Mouse (Mus musculus): ENCODE results near the gene Prpf3. TPM values are rescaled to one million over a fixed set of nuclear protein-coding genes. Genes with fewer than 3 reads are reported as not detected.

Gene Prpf3
- polyA plus RNA-seq, 1 experiment from 2014 or later: 52.3 TPM

GRCm38 (mm10) chr3:95893126-95893525 is 37.4 kb upstream of the Prpf3 start:
- no peaks in the 10 kb centered on the region for H3K9me3 ChIP-seq (replicated peaks)
- no peak for ATAC-seq (replicated peaks; ENCODE audit: low FRiP score)
- peaks cover 39% of the 10 kb centered on the region for H3K4me1 ChIP-seq
- no peaks in the 10 kb centered on the region for H3K27me3 ChIP-seq
- H3K27ac ChIP-seq: peak overlapping the region; percentile 93
- peaks cover 14% of the 10 kb centered on the region for H3K36me3 ChIP-seq
- 0 out of 2 replicates have a peak overlapping the region, but pooled peaks have one; percentile 6 for H3K9ac ChIP-seq
- 8% methylated on average over 7 of the region's 7 CpGs for WGBS
- H3K4me3 ChIP-seq (replicated peaks): peak overlapping the region; percentile 73
- peak overlapping the region; percentile 72 for H3K4me2 ChIP-seq

GRCm38 (mm10) chr3:95892066-95893052 is 36.7 kb upstream of the Prpf3 start:
- H3K4me2 ChIP-seq: peak overlapping the region; percentile 52
- H3K4me3 ChIP-seq (replicated peaks): peak overlapping the region; percentile 40
- peaks cover 7% of the 10 kb centered on the region for H3K36me3 ChIP-seq
- 19% methylated on average over 11 of the region's 11 CpGs for WGBS
- H3K4me1 ChIP-seq: peaks cover 47% of the 10 kb centered on the region
- ATAC-seq (replicated peaks; ENCODE audit: low FRiP score): peak; percentile 9; the same call in 1 of the 2 replicates
- no peaks in the 10 kb centered on the region for H3K27me3 ChIP-seq
- H3K9me3 ChIP-seq (replicated peaks): no peaks in the 10 kb centered on the region
- H3K9ac ChIP-seq: peak overlapping the region; percentile 11; the same call in 1 of the 2 replicates
- peak overlapping the region; percentile 93 for H3K27ac ChIP-seq

GRCm38 (mm10) chr3:95891211-95892065 is 35.8 kb upstream of the Prpf3 start, which contains the start of gene BC028528:
Gene BC028528, minus strand, starts transcription at chr3:95892005.
- Histone ChIP-seq H3K36me3 (peaks cover 15% of the 10 kb centered on the region), H3K9ac (peak within 1 kb of the TSS; percentile 14; the same call in 1 of the 2 replicates), H3K4me1 (peaks cover 54% of the 10 kb centered on the region), H3K27ac (peak within 1 kb of the TSS; percentile 93), H3K27me3 (no peaks in the 10 kb centered on the region), H3K4me3 (replicated peaks) (peak within 1 kb of the TSS; percentile 40), H3K4me2 (peak within 1 kb of the TSS; percentile 52), H3K9me3 (replicated peaks) (no peaks in the 10 kb centered on the region)
- ATAC-seq (replicated peaks; ENCODE audit: low FRiP score): no peak
- WGBS: 17% methylated on average over 12 of the region's 12 CpGs

- Histone ChIP-seq H3K27ac (no peak overlapping the region), H3K9ac (no peak overlapping the region), H3K36me3 (peaks cover 10% of the 10 kb centered on the region; the same call in 1 of the 2 replicates), H3K9me3 (replicated peaks) (no peaks in the 10 kb centered on the region), H3K27me3 (no peaks in the 10 kb centered on the region), H3K4me3 (replicated peaks) (no peak overlapping the region), H3K4me2 (no peak overlapping the region), H3K4me1 (peaks cover 46% of the 10 kb centered on the region)
- no peak for ATAC-seq (replicated peaks; ENCODE audit: low FRiP score)
- 73% methylated on average over 3 of the region's 3 CpGs for WGBS
Measured at GRCm38 (mm10) chr3:95889664-95890063, 34.0 kb upstream of the Prpf3 start.

GRCm38 (mm10) chr3:95887596-95887995 is 31.9 kb upstream of the Prpf3 start:
- ATAC-seq (replicated peaks; ENCODE audit: low FRiP score): no peak; the same call in 1 of the 2 replicates

GRCm38 (mm10) chr3:95884400-95884799 is 28.7 kb upstream of the Prpf3 start:
- Histone ChIP-seq H3K4me2 (no peak overlapping the region), H3K4me1 (peaks cover 33% of the 10 kb centered on the region), H3K4me3 (replicated peaks) (no peak overlapping the region), H3K9ac (no peak overlapping the region), H3K9me3 (replicated peaks) (no peaks in the 10 kb centered on the region), H3K27ac (no peak overlapping the region), H3K27me3 (0 out of 2 replicates have a peak, but pooled peaks cover 4% of the 10 kb centered on the region), H3K36me3 (peaks cover 14% of the 10 kb centered on the region; the same call in 1 of the 2 replicates)
- 71% methylated on average over 5 of the region's 5 CpGs for WGBS
- no peak for ATAC-seq (replicated peaks; ENCODE audit: low FRiP score)

More at GRCm38 (mm10) chr3:95887596-95887995, 31.9 kb upstream of the Prpf3 start:
- Histone ChIP-seq H3K4me3 (replicated peaks) (no peak overlapping the region), H3K27me3 (no peaks in the 10 kb centered on the region), H3K4me2 (no peak overlapping the region), H3K36me3 (peaks cover 14% of the 10 kb centered on the region; the same call in 1 of the 2 replicates), H3K4me1 (peaks cover 44% of the 10 kb centered on the region), H3K9me3 (replicated peaks) (no peaks in the 10 kb centered on the region), H3K27ac (no peak overlapping the region), H3K9ac (no peak overlapping the region)
- 53% methylated on average over 4 of the region's 4 CpGs for WGBS

- H3K27ac ChIP-seq: 0 out of 2 replicates have a peak overlapping the region, but pooled peaks have one; percentile 19
- H3K4me3 ChIP-seq (replicated peaks): peak overlapping the region; percentile 63
- no peaks in the 10 kb centered on the region for H3K9me3 ChIP-seq (replicated peaks)
- peak overlapping the region; percentile 94 for H3K4me2 ChIP-seq
- peaks cover 14% of the 10 kb centered on the region; the same call in 1 of the 2 replicates for H3K36me3 ChIP-seq
- WGBS: 2% methylated on average over 24 of the region's 24 CpGs
- H3K4me1 ChIP-seq: peaks cover 31% of the 10 kb centered on the region
- no peak for ATAC-seq (replicated peaks; ENCODE audit: low FRiP score)
- H3K9ac ChIP-seq: peak overlapping the region; percentile 37
- 0 out of 2 replicates have a peak, but pooled peaks cover 4% of the 10 kb centered on the region for H3K27me3 ChIP-seq
Measured at GRCm38 (mm10) chr3:95882816-95883425, 27.2 kb upstream of the Prpf3 start.

GRCm38 (mm10) chr3:95881979-95882815 is 26.5 kb upstream of the Prpf3 start, which contains the start of gene Ciart:
Gene Ciart, minus strand, starts transcription at chr3:95882251.
- H3K9ac ChIP-seq: peak within 1 kb of the TSS; percentile 37

GRCm38 (mm10) chr3:95879063-95879462 is 23.4 kb upstream of the Prpf3 start:
- peaks cover 19% of the 10 kb centered on the region for H3K4me1 ChIP-seq
- H3K4me3 ChIP-seq (replicated peaks): no peak overlapping the region
- no peaks in the 10 kb centered on the region for H3K36me3 ChIP-seq
- no peak overlapping the region for H3K4me2 ChIP-seq
- 0 out of 2 replicates have a peak, but pooled peaks cover 4% of the 10 kb centered on the region for H3K27me3 ChIP-seq
- no peak overlapping the region for H3K9ac ChIP-seq
- 92% methylated on average over 4 of the region's 4 CpGs for WGBS
- H3K27ac ChIP-seq: no peak overlapping the region
- H3K9me3 ChIP-seq (replicated peaks): no peaks in the 10 kb centered on the region
- no peak for ATAC-seq (replicated peaks; ENCODE audit: low FRiP score)

More at GRCm38 (mm10) chr3:95881979-95882815, 26.5 kb upstream of the Prpf3 start, which contains the start of gene Ciart:
- Histone ChIP-seq H3K36me3 (peaks cover 13% of the 10 kb centered on the region; the same call in 1 of the 2 replicates), H3K9me3 (replicated peaks) (no peaks in the 10 kb centered on the region), H3K27ac (0 out of 2 replicates have a peak within 1 kb of the TSS, but pooled peaks have one; percentile 19), H3K4me3 (replicated peaks) (peak within 1 kb of the TSS; percentile 63), H3K4me1 (peaks cover 24% of the 10 kb centered on the region), H3K27me3 (0 out of 2 replicates have a peak, but pooled peaks cover 4% of the 10 kb centered on the region), H3K4me2 (peak within 1 kb of the TSS; percentile 94)
- peak; percentile 99 for ATAC-seq (replicated peaks; ENCODE audit: low FRiP score)
- under 1% methylated on average over 66 of the region's 66 CpGs for WGBS

- no peak for ATAC-seq (replicated peaks; ENCODE audit: low FRiP score)
Measured at GRCm38 (mm10) chr3:95872048-95872447, 16.4 kb upstream of the Prpf3 start.

More at GRCm38 (mm10) chr3:95872048-95872447, 16.4 kb upstream of the Prpf3 start:
- Histone ChIP-seq H3K4me3 (replicated peaks) (peak overlapping the region; percentile 74), H3K4me2 (peak overlapping the region; percentile 69), H3K36me3 (peaks cover 31% of the 10 kb centered on the region), H3K9ac (peak overlapping the region; percentile 82), H3K4me1 (peaks cover 17% of the 10 kb centered on the region), H3K9me3 (replicated peaks) (no peaks in the 10 kb centered on the region), H3K27me3 (no peaks in the 10 kb centered on the region), H3K27ac (no peak overlapping the region; the same call in 1 of the 2 replicates)
- 72% methylated on average over 7 of the region's 7 CpGs for WGBS
